Mouse (Mus musculus) lung, adult 18-20 months (tissue): ENCODE measurements around the gene Fgfr2.
"Not testable (repeated sequence)": the region's sequence is repeated elsewhere in the genome, so short reads cannot be mapped to it uniquely, and the experiment has no call there.

Experiments
- DNase-seq, 2 experiments: peaks; one replicate each; pipeline ENCODE4 v3.0.0; 2022; ENCODE audit warnings: mixed read lengths in 2 of 2

Gene Fgfr2

GRCm38 (mm10) chr7:133117815-133118214, 5.3 kb downstream of the Fgfr2 start:
- DNase-seq: no peak

GRCm38 (mm10) chr7:133116542-133116941, 6.6 kb downstream of the Fgfr2 start:
- no peak for DNase-seq

- peak; percentile 40 to 67 for DNase-seq
Measured at GRCm38 (mm10) chr7:133115886-133116285, 7.3 kb downstream of the Fgfr2 start.

- peak; percentile 56 to 70 for DNase-seq
Measured at GRCm38 (mm10) chr7:133114847-133115470, 8.2 kb downstream of the Fgfr2 start.

- DNase-seq: no peak
Measured at GRCm38 (mm10) chr7:133113185-133113895, 9.8 kb downstream of the Fgfr2 start.

- DNase-seq: peak in 1 of 2 experiments; percentile 38
Measured at GRCm38 (mm10) chr7:133112351-133112831, 10.8 kb downstream of the Fgfr2 start.

- DNase-seq: no peak
Measured at GRCm38 (mm10) chr7:133109442-133109841, 13.7 kb downstream of the Fgfr2 start.

GRCm38 (mm10) chr7:133108695-133109094, 14.5 kb downstream of the Fgfr2 start:
- DNase-seq: no peak

GRCm38 (mm10) chr7:133102578-133102977, 20.6 kb downstream of the Fgfr2 start:
- no peak for DNase-seq

GRCm38 (mm10) chr7:133101070-133101469, 22.1 kb downstream of the Fgfr2 start:
- no peak for DNase-seq

- DNase-seq: no peak
Measured at GRCm38 (mm10) chr7:133100178-133100577, 23.0 kb downstream of the Fgfr2 start.

- peak in 1 of 2 experiments; percentile 46 for DNase-seq
Measured at GRCm38 (mm10) chr7:133099266-133099665, 23.9 kb downstream of the Fgfr2 start.

- DNase-seq: no peak
Measured at GRCm38 (mm10) chr7:133098118-133098793, 24.9 kb downstream of the Fgfr2 start.

- not testable (repeated sequence) for DNase-seq
Measured at GRCm38 (mm10) chr7:133095610-133096009, 27.5 kb downstream of the Fgfr2 start.

GRCm38 (mm10) chr7:133094711-133095495, 28.2 kb downstream of the Fgfr2 start:
- DNase-seq: no peak

- DNase-seq: no peak
Measured at GRCm38 (mm10) chr7:133094161-133094560, 29.0 kb downstream of the Fgfr2 start.

GRCm38 (mm10) chr7:133093731-133094130, 29.4 kb downstream of the Fgfr2 start:
- DNase-seq: peak in 1 of 2 experiments; percentile 21

GRCm38 (mm10) chr7:133090641-133091040, 32.5 kb downstream of the Fgfr2 start:
- no peak for DNase-seq

- no peak for DNase-seq
Measured at GRCm38 (mm10) chr7:133089621-133090260, 33.4 kb downstream of the Fgfr2 start.

GRCm38 (mm10) chr7:133088830-133089261, 34.3 kb downstream of the Fgfr2 start:
- peak; percentile 79 to 84 for DNase-seq

- no peak for DNase-seq
Measured at GRCm38 (mm10) chr7:133088411-133088810, 34.7 kb downstream of the Fgfr2 start.

GRCm38 (mm10) chr7:133085408-133085807, 37.7 kb downstream of the Fgfr2 start:
- no peak for DNase-seq
